Mouse (Mus musculus): ENCODE results near the gene Ccl17. TPM values are rescaled to one million over a fixed set of nuclear protein-coding genes. Genes with fewer than 3 reads are reported as not detected.

Gene Ccl17
- 0.73 TPM in 1 of 2 replicates, not detected in the other for polyA plus RNA-seq (2015; fragmentation: Nextera tagmentation; extraction: Ambion mirVana)

DNA sequence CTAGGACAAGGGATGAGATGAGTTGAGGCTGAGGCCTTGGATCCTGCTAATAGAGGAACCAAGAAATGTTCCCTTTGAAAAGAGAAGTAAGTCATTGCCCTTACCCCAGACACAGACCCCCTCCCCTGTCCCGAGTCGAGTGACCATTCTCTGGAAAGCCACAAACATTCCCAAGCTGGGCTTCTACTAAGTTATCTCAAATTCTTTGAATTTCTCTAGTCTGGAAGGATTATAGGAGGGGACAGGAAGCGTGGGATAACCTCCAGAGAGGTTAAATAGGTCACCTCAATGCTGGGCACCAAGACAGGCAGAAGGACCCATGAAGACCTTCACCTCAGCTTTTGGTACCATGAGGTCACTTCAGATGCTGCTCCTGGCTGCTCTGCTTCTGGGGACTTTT is at the start of gene Ccl17:
TSS of gene Ccl17 (plus strand) at position 301 of the 400 bp plus-strand sequence.

DNA sequence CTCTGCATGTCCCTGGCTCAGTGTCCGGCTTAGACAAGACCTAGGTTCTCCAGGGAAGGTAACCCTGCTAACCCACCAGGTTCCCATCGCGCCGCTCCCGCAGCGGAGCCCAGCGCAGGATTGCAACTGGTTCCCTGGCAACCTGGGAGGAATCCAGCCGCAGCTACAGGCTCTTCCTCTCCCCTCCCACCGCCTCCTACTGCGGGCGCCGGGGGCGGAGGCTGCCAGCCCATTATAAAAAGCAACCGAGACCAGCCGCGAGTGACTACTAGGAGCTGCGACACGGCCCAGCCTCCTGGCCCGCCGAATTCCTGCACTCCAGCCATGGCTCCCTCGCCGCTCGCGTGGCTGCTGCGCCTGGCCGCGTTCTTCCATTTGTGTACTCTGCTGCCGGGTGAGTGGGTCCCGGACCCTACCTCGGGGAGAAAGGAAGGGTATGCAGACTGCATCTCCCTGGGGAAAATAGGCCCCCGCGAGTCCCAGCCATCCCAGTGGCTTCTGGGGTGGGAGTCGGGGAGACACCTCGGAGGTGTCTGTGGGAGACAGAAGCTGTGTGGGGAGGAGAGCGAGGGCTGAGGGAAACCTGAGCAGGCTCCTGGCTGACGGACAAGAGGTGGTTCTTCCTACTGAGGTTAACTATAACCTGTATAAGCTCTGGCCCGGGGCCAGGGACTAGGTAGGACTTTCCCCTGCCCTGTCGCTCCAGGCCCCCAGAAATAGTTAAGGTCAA is 38.1 kb upstream of the Ccl17 start, which contains the start of gene Cx3cl1:
TSS of gene Cx3cl1 (plus strand) at position 69 of the 730 bp plus-strand sequence.

DNA sequence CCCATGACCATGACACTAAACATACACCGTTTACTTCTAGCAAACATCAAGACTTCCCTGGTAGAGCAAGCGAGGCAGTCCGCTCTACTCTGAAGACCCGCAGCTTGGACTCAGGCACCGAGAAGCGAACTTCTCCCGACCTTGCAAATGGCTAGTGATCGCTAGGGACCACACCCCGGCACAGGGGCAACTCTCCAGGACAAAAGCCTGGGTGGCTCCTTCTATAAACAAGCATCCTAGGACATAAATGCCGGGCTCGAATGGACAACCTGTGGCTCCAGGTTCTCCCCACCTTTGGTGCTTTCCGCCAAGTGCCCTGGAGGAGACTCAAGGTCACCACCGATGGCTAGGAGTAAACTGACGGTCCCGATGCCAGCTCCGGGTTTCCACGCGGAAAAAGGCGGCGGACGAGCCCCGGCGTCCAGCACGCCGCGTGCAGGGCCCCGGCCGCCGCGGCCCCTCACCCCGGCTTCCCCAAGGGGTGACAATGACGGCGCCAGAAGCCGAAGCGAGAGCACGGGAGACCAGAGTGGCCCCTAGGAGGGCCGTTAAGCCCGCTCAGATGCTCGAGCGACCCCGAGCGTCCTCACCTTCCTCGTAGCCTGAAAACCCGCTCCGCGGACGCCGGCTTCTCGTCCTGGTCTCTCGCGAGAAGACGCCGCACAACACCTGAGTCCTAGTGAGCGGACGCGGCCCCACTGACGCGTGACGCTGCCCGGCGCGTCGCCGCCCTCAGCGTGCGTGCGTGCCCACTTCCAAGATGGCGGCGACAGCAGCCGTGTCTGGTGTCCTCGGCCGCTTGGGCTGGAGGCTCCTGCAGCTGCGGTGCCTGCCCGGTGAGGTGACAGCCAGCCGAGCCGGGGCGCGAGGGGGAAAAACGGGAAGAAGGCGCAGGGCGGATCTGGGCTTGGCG is 27.7 kb downstream of the Ccl17 start, which contains the start of the genes Coq9 and Ciapin1:
TSS of gene Coq9 (plus strand) at position 660 of the 913 bp plus-strand sequence.
TSS of gene Ciapin1 (minus strand) at position 697 of the 913 bp plus-strand sequence.

GRCm38 (mm10) chr8:94857346-94858173 is 47.3 kb downstream of the Ccl17 start, which contains the start of gene Polr2c:
Gene Polr2c, plus strand, starts transcription at chr8:94857450.

Other genes with a start within 250 kb of the Ccl17 start
- gene Rspry1, start 208.5 kb upstream of the Ccl17 start, polyA plus RNA-seq (2015; fragmentation: Nextera tagmentation; extraction: Ambion mirVana), result 16.6 and 17.8 TPM in 2 replicates
- gene Fam192a, start 208.5 kb upstream of the Ccl17 start, polyA plus RNA-seq (2015; fragmentation: Nextera tagmentation; extraction: Ambion mirVana), result 30.3 and 36.6 TPM in 2 replicates
- 101 and 111 TPM in 2 replicates for gene Arl2bp, start 143.9 kb upstream of the Ccl17 start, polyA plus RNA-seq (2015; fragmentation: Nextera tagmentation; extraction: Ambion mirVana)
- gene Pllp, start 114.2 kb upstream of the Ccl17 start, polyA plus RNA-seq (2015; fragmentation: Nextera tagmentation; extraction: Ambion mirVana), result 43.5 and 49.2 TPM in 2 replicates
- 0.05 TPM in 1 of 2 replicates, not detected in the other for gene Ccl22, start 64.9 kb upstream of the Ccl17 start, polyA plus RNA-seq (2015; fragmentation: Nextera tagmentation; extraction: Ambion mirVana)
- gene Cx3cl1, start 38.4 kb upstream of the Ccl17 start, polyA plus RNA-seq (2015; fragmentation: Nextera tagmentation; extraction: Ambion mirVana), result 8.6 and 9.6 TPM in 2 replicates
- gene Coq9, start 27.9 kb downstream of the Ccl17 start, polyA plus RNA-seq (2015; fragmentation: Nextera tagmentation; extraction: Ambion mirVana), result 50.5 and 54.1 TPM in 2 replicates
- 54.3 and 61.0 TPM in 2 replicates for gene Ciapin1, start 27.9 kb downstream of the Ccl17 start, polyA plus RNA-seq (2015; fragmentation: Nextera tagmentation; extraction: Ambion mirVana)
- 93.9 and 99.1 TPM in 2 replicates for gene Polr2c, start 47.0 kb downstream of the Ccl17 start, polyA plus RNA-seq (2015; fragmentation: Nextera tagmentation; extraction: Ambion mirVana)
- gene Dok4, start 65.9 kb downstream of the Ccl17 start, polyA plus RNA-seq (2015; fragmentation: Nextera tagmentation; extraction: Ambion mirVana), result 18.9 and 21.5 TPM in 2 replicates
- 39.8 and 40.3 TPM in 2 replicates for gene Ccdc102a, start 107.6 kb downstream of the Ccl17 start, polyA plus RNA-seq (2015; fragmentation: Nextera tagmentation; extraction: Ambion mirVana)
- 0.08 and 0.14 TPM in 2 replicates for gene Adgrg5, start 113.2 kb downstream of the Ccl17 start, polyA plus RNA-seq (2015; fragmentation: Nextera tagmentation; extraction: Ambion mirVana)
- gene Adgrg1, start 164.3 kb downstream of the Ccl17 start, polyA plus RNA-seq (2015; fragmentation: Nextera tagmentation; extraction: Ambion mirVana), result 20.0 and 22.6 TPM in 2 replicates
- gene Adgrg3, start 207.2 kb downstream of the Ccl17 start, polyA plus RNA-seq (2015; fragmentation: Nextera tagmentation; extraction: Ambion mirVana), result 1.0 and 1.5 TPM in 2 replicates
- not detected in 2 replicates for gene Drc7, start 244.7 kb downstream of the Ccl17 start, polyA plus RNA-seq (2015; fragmentation: Nextera tagmentation; extraction: Ambion mirVana)